Mouse (Mus musculus): ENCODE results near the gene Rtkn2. TPM values are rescaled to one million over a fixed set of nuclear protein-coding genes. Genes with fewer than 3 reads are reported as not detected.

Rtkn2 gene
- polyA plus RNA-seq, 1 experiment, result 3.5 TPM

GRCm38 (mm10) chr10:68078708-68079107 is 99.3 kb downstream of the Rtkn2 start:
- Histone ChIP-seq H3K79me2 (ENCODE audit: control insufficient read depth, insufficient read depth) (no peaks in the 10 kb centered on the region), H3K27me3 (ENCODE audit: control insufficient read depth, insufficient read depth, insufficient read length) (no peaks in the 10 kb centered on the region), H3K4me2 (ENCODE audit: low read depth) (no peak overlapping the region), H3K4me3 (no peak overlapping the region), H3ac (ENCODE audit: control insufficient read depth, insufficient read length) (no peak overlapping the region), H3K36me3 (ENCODE audit: control insufficient read depth, insufficient read depth) (no peaks in the 10 kb centered on the region)
- TF ChIP-seq CEBPB (IDR thresholded peaks at IDR 0.05; ENCODE audit: insufficient read depth, poor library complexity, severe bottlenecking) (no peak), TCF3 (IDR thresholded peaks at IDR 0.05; ENCODE audit: insufficient read length, low read depth) (no peak), MYOD1 (IDR thresholded peaks at IDR 0.05; ENCODE audit: control insufficient read depth in 1 of 3, insufficient read length in 2 of 3, low read depth in 2 of 3) (no peak), MYOG (IDR thresholded peaks at IDR 0.05; ENCODE audit: control insufficient read depth in 1 of 3, insufficient read depth in 1 of 3, insufficient read length in 2 of 3, low read depth in 2 of 3) (no peak), SRF (IDR thresholded peaks at IDR 0.05; ENCODE audit: control insufficient read depth, insufficient read length, low read depth) (no peak), REST (IDR thresholded peaks at IDR 0.05; ENCODE audit: insufficient read depth, insufficient read length) (no peak), POLR2A (IDR thresholded peaks at IDR 0.05; ENCODE audit: insufficient read length, low read depth) (no peak), E2F4 (IDR thresholded peaks at IDR 0.05; ENCODE audit: insufficient read depth) (no peak), USF1 (IDR thresholded peaks at IDR 0.05; ENCODE audit: low read depth) (no peak), TCF12 (IDR thresholded peaks at IDR 0.05; ENCODE audit: insufficient read depth, poor library complexity, severe bottlenecking) (no peak), MAX (IDR thresholded peaks at IDR 0.05; ENCODE audit: low read depth) (no peak), POLR2AphosphoS2 (IDR thresholded peaks at IDR 0.05; ENCODE audit: insufficient read length, low read depth) (no peak)

- Histone ChIP-seq H3K4me2 (ENCODE audit: low read depth) (no peak overlapping the region), H3K36me3 (ENCODE audit: control insufficient read depth, insufficient read depth) (no peaks in the 10 kb centered on the region), H3K4me3 (no peak overlapping the region), H3K27me3 (ENCODE audit: control insufficient read depth, insufficient read depth, insufficient read length) (no peaks in the 10 kb centered on the region), H3ac (ENCODE audit: control insufficient read depth, insufficient read length) (no peak overlapping the region), H3K79me2 (ENCODE audit: control insufficient read depth, insufficient read depth) (no peaks in the 10 kb centered on the region)
- TF ChIP-seq TCF12 (IDR thresholded peaks at IDR 0.05; ENCODE audit: insufficient read depth, poor library complexity, severe bottlenecking), result no peak
- no peak for TF ChIP-seq E2F4 (IDR thresholded peaks at IDR 0.05; ENCODE audit: insufficient read depth)
- TF ChIP-seq REST (IDR thresholded peaks at IDR 0.05; ENCODE audit: insufficient read depth, insufficient read length), result no peak
- TF ChIP-seq CEBPB (IDR thresholded peaks at IDR 0.05; ENCODE audit: insufficient read depth, poor library complexity, severe bottlenecking), result no peak
- no peak for TF ChIP-seq MYOD1 (IDR thresholded peaks at IDR 0.05; ENCODE audit: control insufficient read depth in 1 of 3, insufficient read length in 2 of 3, low read depth in 2 of 3)
- TF ChIP-seq TCF3 (IDR thresholded peaks at IDR 0.05; ENCODE audit: insufficient read length, low read depth), result no peak
- TF ChIP-seq MAX (IDR thresholded peaks at IDR 0.05; ENCODE audit: low read depth), result no peak
- no peak for TF ChIP-seq USF1 (IDR thresholded peaks at IDR 0.05; ENCODE audit: low read depth)
- no peak for TF ChIP-seq SRF (IDR thresholded peaks at IDR 0.05; ENCODE audit: control insufficient read depth, insufficient read length, low read depth)
- TF ChIP-seq POLR2AphosphoS2 (IDR thresholded peaks at IDR 0.05; ENCODE audit: insufficient read length, low read depth), result no peak
- no peak for TF ChIP-seq MYOG (IDR thresholded peaks at IDR 0.05; ENCODE audit: control insufficient read depth in 1 of 3, insufficient read depth in 1 of 3, insufficient read length in 2 of 3, low read depth in 2 of 3)
- no peak for TF ChIP-seq POLR2A (IDR thresholded peaks at IDR 0.05; ENCODE audit: insufficient read length, low read depth)
These were observed 100.7 kb downstream of the Rtkn2 start for GRCm38 (mm10) chr10:68079910-68080670.

DNA sequence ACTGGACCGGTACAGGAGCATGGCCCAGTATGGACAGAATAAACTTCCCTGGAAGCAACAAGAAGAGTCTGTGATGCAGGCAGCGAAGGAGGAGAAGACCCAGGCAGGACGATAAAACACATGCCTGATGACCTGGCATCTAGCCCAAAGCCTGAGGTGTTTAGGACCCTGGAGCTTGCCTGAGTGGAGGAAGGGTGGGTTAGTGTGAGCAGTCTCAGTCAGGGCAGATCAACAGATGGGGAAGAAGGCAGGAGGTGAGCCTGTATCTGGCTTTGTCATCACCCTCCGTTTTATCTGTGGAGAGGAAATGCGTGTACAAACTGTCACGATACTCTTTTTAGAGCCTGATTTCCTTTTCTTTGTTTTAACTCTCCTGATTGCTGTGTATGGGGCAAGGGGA is 102.3 kb downstream of the Rtkn2 start:
- Histone ChIP-seq H3K27me3 (ENCODE audit: control insufficient read depth, insufficient read depth, insufficient read length) (no peaks in the 10 kb centered on the region), H3K4me2 (ENCODE audit: low read depth) (no peak overlapping the region), H3K79me2 (ENCODE audit: control insufficient read depth, insufficient read depth) (no peaks in the 10 kb centered on the region), H3K4me3 (no peak overlapping the region), H3ac (ENCODE audit: control insufficient read depth, insufficient read length) (no peak overlapping the region), H3K36me3 (ENCODE audit: control insufficient read depth, insufficient read depth) (no peaks in the 10 kb centered on the region)
- TF ChIP-seq USF1 (IDR thresholded peaks at IDR 0.05; ENCODE audit: low read depth) (no peak), POLR2AphosphoS2 (IDR thresholded peaks at IDR 0.05; ENCODE audit: insufficient read length, low read depth) (no peak), MYOG (IDR thresholded peaks at IDR 0.05; ENCODE audit: control insufficient read depth in 1 of 3, insufficient read depth in 1 of 3, insufficient read length in 2 of 3, low read depth in 2 of 3) (no peak), MYOD1 (IDR thresholded peaks at IDR 0.05; ENCODE audit: control insufficient read depth in 1 of 3, insufficient read length in 2 of 3, low read depth in 2 of 3) (no peak), TCF12 (IDR thresholded peaks at IDR 0.05; ENCODE audit: insufficient read depth, poor library complexity, severe bottlenecking) (no peak), TCF3 (IDR thresholded peaks at IDR 0.05; ENCODE audit: insufficient read length, low read depth) (no peak)

DNA sequence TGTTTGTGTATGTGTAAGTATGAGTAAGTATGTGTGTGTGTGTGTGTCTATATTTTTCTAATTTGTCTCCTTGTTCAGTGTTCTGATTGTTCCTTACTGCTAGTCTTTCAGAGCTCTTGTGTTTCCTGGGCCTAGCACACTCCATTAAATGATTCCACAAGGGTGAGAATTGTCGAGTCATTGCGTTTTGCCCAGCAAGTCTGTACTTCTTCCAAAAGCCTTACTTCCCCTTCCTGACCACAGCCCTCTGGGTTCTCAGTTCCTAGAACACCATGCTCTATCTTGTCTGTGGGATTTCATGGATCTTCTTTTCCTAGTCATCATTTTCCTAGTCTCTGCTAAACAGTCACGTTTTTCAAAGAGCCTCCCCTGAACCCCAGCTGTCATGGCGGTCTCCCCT is 106.2 kb downstream of the Rtkn2 start:
- TF ChIP-seq E2F4 (IDR thresholded peaks at IDR 0.05; ENCODE audit: insufficient read depth), result no peak
- TF ChIP-seq POLR2A (IDR thresholded peaks at IDR 0.05; ENCODE audit: insufficient read length, low read depth), result no peak
- no peak for TF ChIP-seq POLR2AphosphoS2 (IDR thresholded peaks at IDR 0.05; ENCODE audit: insufficient read length, low read depth)
- TF ChIP-seq USF1 (IDR thresholded peaks at IDR 0.05; ENCODE audit: low read depth), result no peak
- no peak for TF ChIP-seq MYOG (IDR thresholded peaks at IDR 0.05; ENCODE audit: control insufficient read depth in 1 of 3, insufficient read depth in 1 of 3, insufficient read length in 2 of 3, low read depth in 2 of 3)
- no peak for TF ChIP-seq REST (IDR thresholded peaks at IDR 0.05; ENCODE audit: insufficient read depth, insufficient read length)
- no peak for TF ChIP-seq CEBPB (IDR thresholded peaks at IDR 0.05; ENCODE audit: insufficient read depth, poor library complexity, severe bottlenecking)
- H3K4me2 ChIP-seq (ENCODE audit: low read depth), result no peak overlapping the region
- H3K4me3 ChIP-seq, result no peak overlapping the region
- no peaks in the 10 kb centered on the region for H3K79me2 ChIP-seq (ENCODE audit: control insufficient read depth, insufficient read depth)
- no peak overlapping the region for H3ac ChIP-seq (ENCODE audit: control insufficient read depth, insufficient read length)
- H3K36me3 ChIP-seq (ENCODE audit: control insufficient read depth, insufficient read depth), result no peaks in the 10 kb centered on the region
- no peaks in the 10 kb centered on the region for H3K27me3 ChIP-seq (ENCODE audit: control insufficient read depth, insufficient read depth, insufficient read length)
